Mouse (Mus musculus): ENCODE results near the gene Kif24.
"Not testable (repeated sequence)": the region's sequence is repeated elsewhere in the genome, so short reads cannot be mapped to it uniquely, and the experiment has no call there.

The Kif24 gene

GRCm38 (mm10) chr4:41481601-41482017 lies 16.9 kb upstream of the Kif24 start:
- DNase-seq: peak; percentile 48

GRCm38 (mm10) chr4:41480254-41480653 lies 15.6 kb upstream of the Kif24 start:
- peak; percentile 28 for DNase-seq

GRCm38 (mm10) chr4:41479456-41479804 lies 14.7 kb upstream of the Kif24 start:
- DNase-seq: no peak

- DNase-seq: no peak
Measured at GRCm38 (mm10) chr4:41478751-41479455, 14.2 kb upstream of the Kif24 start.

GRCm38 (mm10) chr4:41477648-41478160 lies 13.0 kb upstream of the Kif24 start:
- no peak for DNase-seq

- DNase-seq: no peak
Measured at GRCm38 (mm10) chr4:41471384-41471689, 6.7 kb upstream of the Kif24 start.

GRCm38 (mm10) chr4:41470684-41471383 lies 6.1 kb upstream of the Kif24 start:
- DNase-seq: peak; percentile 80

GRCm38 (mm10) chr4:41470051-41470683 lies 5.5 kb upstream of the Kif24 start:
- no peak for DNase-seq

- no peak for DNase-seq
Measured at GRCm38 (mm10) chr4:41469199-41469598, 4.5 kb upstream of the Kif24 start.

GRCm38 (mm10) chr4:41468396-41469080 lies 3.9 kb upstream of the Kif24 start:
- DNase-seq: peak; percentile 57

GRCm38 (mm10) chr4:41465287-41465665 lies 589 bp upstream of the Kif24 start:
- no peak for DNase-seq

- not testable (repeated sequence) for DNase-seq
Measured at GRCm38 (mm10) chr4:41463051-41463738, 1.5 kb downstream of the Kif24 start.

GRCm38 (mm10) chr4:41460690-41461089 lies 4.0 kb downstream of the Kif24 start:
- DNase-seq: no peak

GRCm38 (mm10) chr4:41447595-41447994 lies 17.1 kb downstream of the Kif24 start:
- DNase-seq: no peak

- DNase-seq: no peak
Measured at GRCm38 (mm10) chr4:41442790-41443302, 21.8 kb downstream of the Kif24 start.

GRCm38 (mm10) chr4:41438931-41439330 lies 25.8 kb downstream of the Kif24 start:
- DNase-seq: no peak

GRCm38 (mm10) chr4:41416966-41417365 lies 47.7 kb downstream of the Kif24 start:
- DNase-seq: no peak

GRCm38 (mm10) chr4:41409341-41409740 lies 55.3 kb downstream of the Kif24 start:
- DNase-seq: peak; percentile 46

- no peak for DNase-seq
Measured at GRCm38 (mm10) chr4:41407353-41407752, 57.3 kb downstream of the Kif24 start.

GRCm38 (mm10) chr4:41406597-41406996 lies 58.1 kb downstream of the Kif24 start:
- no peak for DNase-seq

GRCm38 (mm10) chr4:41401573-41401972 lies 63.1 kb downstream of the Kif24 start:
- DNase-seq: no peak

- no peak for DNase-seq
Measured at GRCm38 (mm10) chr4:41401167-41401566, 63.5 kb downstream of the Kif24 start.

- DNase-seq: no peak
Measured at GRCm38 (mm10) chr4:41399904-41400303, 64.8 kb downstream of the Kif24 start.

Data from right cerebral cortex, adult 18-20 months (tissue).